Mouse (Mus musculus) bone marrow, adult 2 months (tissue): Measurements from ENCODE around the gene Arhgap45. TPM values are rescaled to one million over a fixed set of nuclear protein-coding genes. Genes with fewer than 3 reads are reported as not detected.
"Not testable (repeated sequence)": the region's sequence is repeated elsewhere in the genome, so short reads cannot be mapped to it uniquely, and the experiment has no call there.

Experiments used
- H3K27ac ChIP-seq: fragments of 200-500 bp; 2 replicates; pipeline ENCODE4 v1.5.1; 2012; ENCODE audit warnings: low read depth, mild to moderate bottlenecking, control low read depth, inconsistent platforms, low read length; ENCODE audit not compliant: control insufficient read depth, poor library complexity, insufficient read depth
- H3K4me1 ChIP-seq: fragments of 200-500 bp; 2 replicates; pipeline ENCODE4 v1.6.1; 2011; ENCODE audit warnings: low read length; ENCODE audit not compliant: control insufficient read depth, insufficient read depth
- H3K4me3 ChIP-seq: fragments of 200-500 bp; replicated peaks from 2 replicates; pipeline ENCODE3; 2011; ENCODE audit warnings: mild to moderate bottlenecking, low read depth, low read length, control low read depth; ENCODE audit not compliant: control insufficient read depth
- CTCF ChIP-seq: fragments of 200-500 bp; IDR thresholded peaks from 2 replicates; pipeline ENCODE4 v1.5.1; 2011; ENCODE audit warnings: low read length, control low read depth; ENCODE audit not compliant: control insufficient read depth, insufficient read depth
- POLR2A ChIP-seq: fragments of 200-500 bp; IDR thresholded peaks from 2 replicates; pipeline ENCODE4 v1.6.1; 2011; ENCODE audit warnings: low read depth, mild to moderate bottlenecking, control low read depth, low read length, borderline replicate concordance; ENCODE audit not compliant: control insufficient read depth
- WGBS: fragments of 180-500 bp; shearing (Covaris S2); methylation state at CpG from one replicate; pipeline ENCODE4 v1.1.7; 2018; 5-methylcytosine and 5-hydroxymethylcytosine counted together
- polyA plus RNA-seq: library from polyadenylated mRNA; stranded (reverse); fragments of >200 nt; gene quantifications from 2 replicates; pipeline ENCODE4 v1.2.4, GENCODE M21; 2011; ENCODE audit warnings: low replicate concordance; ENCODE audit not compliant: missing spikeins, insufficient read depth, insufficient read length

Arhgap45 gene
- polyA plus RNA-seq, 1 experiment: 291 TPM

GRCm38 (mm10) chr10:80035686-80036085 lies 19.2 kb downstream of the Arhgap45 start:
- Histone ChIP-seq H3K27ac (no peak overlapping the region), H3K4me1 (peaks cover 5% of the 10 kb centered on the region)
- 82% methylated on average over 5 of the region's 5 CpGs for WGBS

DNA sequence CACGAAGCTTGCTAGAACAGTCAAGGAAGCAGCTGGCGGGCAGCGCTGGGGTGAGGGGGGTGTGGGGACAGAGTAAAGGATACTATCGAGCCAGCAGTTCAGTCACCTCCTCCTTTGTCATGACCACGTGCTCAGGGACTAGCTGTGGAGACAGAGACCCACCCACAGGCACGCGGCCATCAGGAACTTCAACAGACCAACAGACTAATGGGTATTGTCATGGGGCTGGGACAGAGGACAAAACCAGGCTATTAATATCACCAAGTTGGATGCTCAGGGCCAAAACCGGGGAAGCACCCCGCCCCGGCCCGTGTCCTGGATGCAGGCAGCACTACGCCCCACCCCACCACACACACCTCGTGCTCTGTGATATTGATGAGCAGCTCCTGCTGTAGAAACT lies 20.4 kb downstream of the Arhgap45 start:
- Histone ChIP-seq H3K4me1 (peaks cover 3% of the 10 kb centered on the region), H3K4me3 (no peak overlapping the region), H3K27ac (no peak overlapping the region)
- WGBS: 89% methylated on average over 13 of the region's 13 CpGs
- TF ChIP-seq POLR2A: no peak
- no peak for TF ChIP-seq CTCF

More at GRCm38 (mm10) chr10:80035686-80036085, 19.2 kb downstream of the Arhgap45 start:
- no peak for TF ChIP-seq CTCF
- TF ChIP-seq POLR2A: no peak
- H3K4me3 ChIP-seq: no peak overlapping the region

GRCm38 (mm10) chr10:80039559-80039979 lies 23.1 kb downstream of the Arhgap45 start, which contains the start of gene Polr2e:
TSS of gene Polr2e (minus strand) at chr10:80039795.
- Histone ChIP-seq H3K27ac (peak within 1 kb of the TSS; percentile 46), H3K4me3 (peak within 1 kb of the TSS; percentile 91), H3K4me1 (no peaks in the 10 kb centered on the region; the same call in 1 of the 2 replicates)
- TF ChIP-seq CTCF (peak; percentile 8; the same call in 1 of the 2 replicates), POLR2A (peak; percentile 61; the same call in 1 of the 2 replicates)
- under 1% methylated on average over 40 of the region's 40 CpGs for WGBS

- not testable (repeated sequence) for H3K4me1 ChIP-seq, H3K27ac ChIP-seq, H3K4me3 ChIP-seq
- 81% methylated on average over 8 of the region's 8 CpGs for WGBS
These were observed 25.1 kb downstream of the Arhgap45 start for GRCm38 (mm10) chr10:80041409-80042060.

- WGBS: 92% methylated on average over 4 of the region's 4 CpGs
- no peaks in the 10 kb centered on the region; the same call in 1 of the 2 replicates for H3K4me1 ChIP-seq
- H3K27ac ChIP-seq: no peak overlapping the region
These were observed 27.6 kb downstream of the Arhgap45 start for GRCm38 (mm10) chr10:80044087-80044486.

DNA sequence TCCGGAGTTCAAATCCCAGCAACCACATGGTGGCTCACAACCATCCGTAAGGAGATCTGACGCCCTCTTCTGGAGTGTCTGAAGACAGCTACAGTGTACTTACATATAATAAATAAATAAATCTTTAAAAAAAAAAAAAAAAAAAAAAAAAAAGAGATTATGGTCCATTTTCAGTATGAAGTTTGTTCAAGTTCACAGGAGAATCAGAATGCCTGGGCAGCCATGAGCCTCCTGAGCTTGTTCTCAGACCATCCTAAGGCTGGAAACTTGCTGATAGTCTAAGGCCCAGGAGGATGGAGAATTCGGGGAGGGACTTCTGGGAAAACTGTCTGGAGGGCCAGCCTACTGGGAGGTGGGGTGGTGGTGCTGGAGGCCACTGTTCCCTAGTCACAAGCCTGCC lies 28.9 kb downstream of the Arhgap45 start:
- not testable (repeated sequence) for H3K4me1 ChIP-seq, H3K4me3 ChIP-seq, H3K27ac ChIP-seq
- WGBS: 79% methylated on average over 4 of the region's 4 CpGs

More at GRCm38 (mm10) chr10:80044087-80044486, 27.6 kb downstream of the Arhgap45 start:
- no peak overlapping the region for H3K4me3 ChIP-seq
- TF ChIP-seq POLR2A: no peak
- TF ChIP-seq CTCF: no peak

DNA sequence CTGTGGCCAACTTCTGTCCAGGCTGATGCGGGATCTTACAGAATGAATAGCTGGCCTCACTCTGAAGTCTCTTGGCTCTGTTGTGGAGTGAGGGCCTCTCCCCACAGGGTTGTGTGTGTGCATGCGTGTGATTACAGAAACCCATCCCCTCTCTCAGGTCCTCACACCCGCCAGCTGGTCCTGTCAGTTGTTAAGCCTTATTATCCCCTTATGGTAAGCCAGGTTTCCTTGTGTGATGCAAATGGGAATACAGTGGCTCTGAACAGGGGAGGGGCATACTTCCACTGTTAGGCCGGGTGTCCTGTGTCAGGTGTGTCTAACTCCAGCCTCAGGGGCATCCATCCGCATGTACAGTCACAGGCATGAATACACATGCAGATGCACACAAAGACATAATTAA lies 29.3 kb downstream of the Arhgap45 start:
- Histone ChIP-seq H3K4me3 (no peak overlapping the region), H3K4me1 (no peaks in the 10 kb centered on the region), H3K27ac (no peak overlapping the region)
- TF ChIP-seq CTCF: no peak
- TF ChIP-seq POLR2A: no peak
- 81% methylated on average over 5 of the region's 5 CpGs for WGBS

- no peak within 1 kb of the TSS for H3K27ac ChIP-seq
- 89% methylated on average over 9 of the region's 9 CpGs for WGBS
- no peak within 1 kb of the TSS for H3K4me3 ChIP-seq
- no peak for TF ChIP-seq POLR2A
- TF ChIP-seq CTCF: no peak
- H3K4me1 ChIP-seq: peaks cover 1% of the 10 kb centered on the region; the same call in 1 of the 2 replicates
These were observed 30.6 kb downstream of the Arhgap45 start, which contains the start of gene Gpx4 for GRCm38 (mm10) chr10:80047041-80047565. TSS of gene Gpx4 (plus strand) at chr10:80047166.

DNA sequence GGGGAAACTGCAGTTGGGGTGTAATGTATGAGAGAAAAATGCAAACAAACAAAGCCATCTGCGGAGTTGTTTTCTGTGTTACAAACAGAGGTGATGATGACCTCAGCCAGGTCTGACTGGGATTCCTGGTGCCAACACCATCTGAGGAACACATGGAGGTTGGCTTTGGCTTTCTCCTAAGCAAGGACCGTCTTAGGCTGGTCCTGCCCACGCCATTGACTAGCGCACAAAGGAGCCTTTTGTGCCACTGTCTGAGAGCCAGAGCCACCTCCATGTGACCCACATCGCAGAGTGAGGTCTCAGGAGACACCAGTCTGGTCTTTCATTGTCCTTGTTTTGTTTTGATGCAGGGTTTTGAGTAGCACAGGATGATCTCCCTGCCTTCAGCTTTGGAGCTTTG lies 31.9 kb downstream of the Arhgap45 start:
- Histone ChIP-seq H3K4me3 (no peak overlapping the region), H3K27ac (no peak overlapping the region), H3K4me1 (peaks cover 5% of the 10 kb centered on the region; the same call in 1 of the 2 replicates)
- TF ChIP-seq CTCF (no peak), POLR2A (no peak)
- WGBS: 85% methylated on average over 5 of the region's 5 CpGs
